Mouse (Mus musculus): ENCODE data around the gene Pigc. TPM values are rescaled to one million over a fixed set of nuclear protein-coding genes. Genes with fewer than 3 reads are reported as not detected.

The Pigc gene
- 10 to 100 TPM in 1 of 2 experiments, 1 to 10 TPM in 1; 3.5 to 14.5 TPM for polyA plus RNA-seq (2012; fragmentation: generic; extraction: Trizol)

DNA sequence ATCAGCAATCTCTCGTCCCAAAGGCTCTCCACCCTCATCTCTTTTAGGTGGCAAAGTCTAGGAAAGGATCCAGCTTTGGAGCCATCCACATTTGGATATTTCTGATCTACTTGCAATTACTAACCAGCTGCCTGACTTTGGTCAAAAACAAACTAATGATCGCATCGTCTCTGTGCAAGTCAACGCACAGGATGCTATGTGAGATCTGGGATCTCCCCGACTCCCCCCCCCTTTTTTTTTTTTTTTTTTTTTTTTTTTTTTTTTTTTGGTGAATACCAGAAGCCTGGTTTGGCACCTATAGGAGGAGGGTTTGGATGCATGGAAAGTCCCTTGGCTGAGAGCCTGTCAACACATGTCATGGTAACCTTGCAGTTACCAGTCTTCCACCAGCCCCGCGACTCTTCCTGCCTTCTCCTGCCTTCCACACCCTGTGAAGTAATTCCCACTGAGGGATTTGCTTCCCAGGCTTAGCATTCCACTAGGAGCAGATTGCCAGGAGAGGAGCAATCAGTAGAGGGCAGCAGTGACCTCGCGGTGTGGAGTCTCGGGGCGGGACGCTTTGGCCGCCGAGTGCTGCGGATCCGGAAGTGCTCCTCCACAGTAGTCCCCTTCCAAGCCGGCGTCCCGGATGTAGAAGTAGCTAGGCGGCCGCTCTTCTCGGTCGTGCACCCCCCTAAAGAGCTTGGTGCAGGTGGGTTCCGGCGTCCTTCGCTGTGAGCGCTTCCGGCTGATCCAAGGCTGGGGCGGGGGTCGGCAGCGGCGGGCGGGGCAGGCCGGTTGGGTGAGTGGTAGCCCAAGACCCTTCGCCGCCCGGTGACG, at the start of gene Pigc:
Pigc (plus strand) TSS at position 598 of the 819 bp plus-strand sequence.

DNA sequence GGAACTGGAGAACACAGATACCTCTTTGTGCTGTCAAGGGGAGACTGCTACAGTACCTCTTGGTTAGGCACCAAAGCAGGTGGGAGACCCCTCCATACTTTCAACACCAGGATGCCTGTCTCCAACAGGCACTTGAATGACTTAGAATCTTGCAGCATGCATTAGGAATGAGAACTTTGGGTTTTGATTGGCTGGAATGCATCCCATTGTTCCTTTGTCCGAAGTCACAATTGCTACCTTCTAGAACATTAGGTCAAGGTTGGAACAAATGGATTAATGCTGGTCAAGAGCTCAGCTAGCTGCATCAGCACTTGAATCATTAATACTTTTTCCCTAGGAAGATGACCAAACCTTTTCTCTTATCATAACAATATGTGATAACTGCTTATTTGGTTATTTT, 10.6 kb downstream of the Pigc start, which contains the start of gene 4930558K02Rik:
4930558K02Rik (minus strand) TSS at position 101 of the 400 bp plus-strand sequence.

Other genes with a start within 250 kb of the Pigc start
- not detected for gene Fasl, start 180.7 kb upstream of the Pigc start, polyA plus RNA-seq (2012; fragmentation: generic; extraction: Trizol)
- 1 to 10 TPM in 1 of 2 experiments, under 1 TPM in 1; 0.19 to 1.7 TPM for gene Suco, start 92.5 kb upstream of the Pigc start, polyA plus RNA-seq (2012; fragmentation: generic; extraction: Trizol)
- not detected for gene 4930558K02Rik, start 10.4 kb downstream of the Pigc start, polyA plus RNA-seq (2012; fragmentation: generic; extraction: Trizol)